8 mouse cellular contexts compared by ENCODE assay signal in the genomic region with DNA sequence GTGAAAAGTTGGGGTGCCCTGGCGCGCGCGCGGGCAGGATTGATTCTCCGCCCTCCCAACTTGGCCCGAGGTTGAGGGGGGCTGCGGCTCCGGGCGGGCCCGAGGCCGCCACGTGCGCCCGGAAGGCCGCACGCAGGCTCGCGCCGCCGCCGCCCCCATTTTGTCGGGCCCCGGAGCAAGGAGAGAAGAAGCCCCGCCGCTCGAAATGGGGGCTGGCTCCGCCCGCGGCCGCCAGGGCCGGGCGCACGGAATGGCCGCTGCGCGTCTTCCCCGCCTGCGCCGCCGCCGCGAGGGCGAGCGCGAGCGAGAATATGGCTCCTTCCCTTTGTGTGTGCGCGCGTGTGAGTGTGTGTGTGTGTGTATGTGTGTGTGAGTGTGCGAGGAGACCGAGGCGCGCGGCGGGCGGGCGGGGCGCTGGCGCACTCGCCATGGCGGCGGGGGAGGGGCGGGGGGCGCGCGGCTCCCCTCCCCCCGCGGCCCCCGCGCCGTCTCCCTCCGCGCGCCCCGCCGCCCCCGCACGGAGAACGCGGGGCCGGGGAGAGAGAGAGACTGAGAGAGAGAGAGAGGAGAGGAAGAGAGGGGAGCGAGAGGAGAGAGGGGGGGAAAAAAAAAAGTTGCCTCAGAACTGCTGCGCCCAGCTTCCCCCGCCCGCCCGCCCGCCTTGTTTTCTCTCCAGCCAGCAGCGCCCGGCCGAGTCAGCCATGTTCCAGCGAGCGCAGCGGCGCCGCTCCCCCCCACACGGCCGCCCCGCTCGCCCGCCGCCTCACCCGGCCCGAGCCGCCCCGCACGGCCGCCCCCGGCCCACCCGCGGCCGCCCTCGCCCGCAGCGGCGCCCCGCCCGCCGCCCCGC. TPM values are rescaled to one million over a fixed set of nuclear protein-coding genes. Genes with fewer than 3 reads are reported as not detected.
DNase-seq lines count a peak whose midpoint lies in the region; ATAC-seq lines count a peak whose summit lies in the region.

No protein-coding gene starts in this region.

- peak overlapping the region; percentile 100 for H3K27ac ChIP-seq in intestine, embryonic 14.5 days (ENCODE audit: low read depth)

- ATAC-seq in intestine, embryonic 14.5 days (replicated peaks; ENCODE audit: low FRiP score, low TSS enrichment, low read depth): peak; percentile 59
- peak; percentile 40 for ATAC-seq in megakaryocyte progenitor cell, adult 5-6 weeks (replicated peaks; ENCODE audit: poor library complexity)

- peak; percentile 90 for DNase-seq in adipocyte (ENCODE audit: low spot score)
- DNase-seq in embryo, embryonic 10.5 days (ENCODE audit: low spot score): peak; percentile 83
- peak; percentile 87 for DNase-seq in gastrocnemius, postnatal 25 days
- DNase-seq in intestine, embryonic 14.5 days (ENCODE audit: low spot score): peak; percentile 86
- peak; percentile 86 to 89 for DNase-seq in left cerebral cortex, postnatal 14 days (ENCODE audit: low spot score in 2 of 2)
- peak; percentile 93 for DNase-seq in right cerebral cortex, postnatal 10 days (ENCODE audit: low spot score in 2 of 2)
- DNase-seq in urinary bladder, postnatal 10 days (ENCODE audit: low spot score): peak; percentile 56

- peak overlapping the region; percentile 88 for H3K4me3 ChIP-seq in intestine, embryonic 14.5 days (ENCODE audit: low read depth, low read length)

- no peaks in the 10 kb centered on the region for H3K9me3 ChIP-seq in intestine, embryonic 14.5 days (ENCODE audit: control insufficient read depth, low read length)

- intact Hi-C loops in left cerebral cortex, postnatal 14 days (cut with DNase I): loop anchor here (2.0 to 10.0 kb wide), 4 partner anchors 45 to 473 kb away; partner anchors contain the start of genes Hmgb1, Uspl1 and Wdr95

- peaks cover 22% of the 10 kb centered on the region for H3K36me3 ChIP-seq in intestine, embryonic 14.5 days (ENCODE audit: control insufficient read depth, insufficient read depth, low read length)

- H3K4me1 ChIP-seq in intestine, embryonic 14.5 days (replicated peaks; ENCODE audit: control insufficient read depth, insufficient read depth, low read length): no peaks in the 10 kb centered on the region; the same call in 1 of the 2 replicates

- peak overlapping the region; percentile 100 for H3K9ac ChIP-seq in intestine, embryonic 14.5 days (ENCODE audit: low read length)

- H3K27me3 ChIP-seq in intestine, embryonic 14.5 days (replicated peaks; ENCODE audit: control insufficient read depth, insufficient read depth, low read length): no peaks in the 10 kb centered on the region

- 0% methylated on average over 68 of the region's 120 CpGs for WGBS in intestine, embryonic 14.5 days

- H3K4me2 ChIP-seq in intestine, embryonic 14.5 days (ENCODE audit: low read length): peak overlapping the region; percentile 90

RNA-seq across cellular contexts. Expression of gene Gm42791, which starts 56.8 kb away (rescaled TPM):
- total RNA-seq in gastrocnemius, postnatal 25 days (2021): 1 to 10 TPM; 3.6 to 3.8 TPM
- 2.2 TPM in 1 of 2 replicates, not detected in the other for polyA plus RNA-seq in intestine, embryonic 14.5 days (2014; fragmentation: Nextera tagmentation; extraction: Ambion mirVana)
- 10 to 100 TPM; 16.6 to 17.8 TPM for total RNA-seq in left cerebral cortex, postnatal 14 days (2021)
- total RNA-seq in megakaryocyte progenitor cell, adult 5-6 weeks (2015): not detected in 2 replicates
- not detected in 2 replicates for total RNA-seq in megakaryocyte progenitor cell, adult 5-6 weeks (2017)

Comparison
In these comparisons a context has a peak if more than half of its experiments do, and no peak if none do; other contexts are left out.
1. Peak in every context shown above with its lines: DNase-seq, ATAC-seq, H3K4me3 ChIP-seq and H3K27ac ChIP-seq.
2. RNA of gene Gm42791, which starts 56.8 kb away (total RNA-seq): 16.6 to 17.8 TPM in left cerebral cortex, postnatal 14 days and 3.6 to 3.8 TPM in gastrocnemius, postnatal 25 days; not detected in megakaryocyte progenitor cell, adult 5-6 weeks; every median in the first group is over 4 times any median in the second.